Mouse (Mus musculus): Measurements from ENCODE around the gene Snrpg. TPM values are rescaled to one million over a fixed set of nuclear protein-coding genes. Genes with fewer than 3 reads are reported as not detected.

Snrpg gene
- polyA plus RNA-seq, 1 experiment from 2014 or later: 393 TPM

GRCm38 (mm10) chr6:86391326-86391725, 20.2 kb downstream of the Snrpg start:
- WGBS: 95% methylated on average over 5 of the region's 5 CpGs
- peaks cover 50% of the 10 kb centered on the region for H3K36me3 ChIP-seq (ENCODE audit: control insufficient read depth, insufficient read depth, low read length)
- no peak overlapping the region for H3K4me3 ChIP-seq (ENCODE audit: low read depth, low read length)
- H3K27me3 ChIP-seq (ENCODE audit: control insufficient read depth, insufficient read depth, low read length): no peaks in the 10 kb centered on the region
- H3K4me1 ChIP-seq (ENCODE audit: control insufficient read depth, insufficient read depth, low read length): peaks cover 16% of the 10 kb centered on the region
- no peaks in the 10 kb centered on the region for H3K9me3 ChIP-seq (ENCODE audit: control insufficient read depth, low read length)
- H3K4me2 ChIP-seq (ENCODE audit: low read depth, low read length): no peak overlapping the region
- no peak for ATAC-seq (ENCODE audit: low read depth)
- H3K27ac ChIP-seq (ENCODE audit: low read depth, low read length): no peak overlapping the region
- no peak overlapping the region for H3K9ac ChIP-seq (replicated peaks; ENCODE audit: low read depth, low read length)

DNA sequence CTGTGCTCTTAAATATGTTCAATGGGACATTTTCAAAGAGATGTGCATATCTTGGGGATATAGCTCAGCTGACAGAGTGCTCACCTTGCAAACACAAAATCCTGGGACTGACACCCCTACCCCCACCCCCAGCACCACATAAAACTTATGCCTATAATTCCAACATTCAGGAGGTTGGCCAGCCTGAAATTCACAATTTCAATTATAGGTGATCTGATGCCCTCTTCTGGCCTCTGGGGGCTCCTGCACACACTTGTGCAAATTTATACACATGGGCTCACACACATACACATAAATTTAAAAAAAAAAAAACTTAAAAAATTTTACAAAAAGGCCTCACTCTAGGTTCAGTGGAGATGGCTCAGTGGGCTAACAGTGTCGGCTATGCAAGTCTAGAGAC, 22.1 kb downstream of the Snrpg start:
- Histone ChIP-seq H3K27me3 (ENCODE audit: control insufficient read depth, insufficient read depth, low read length) (no peaks in the 10 kb centered on the region; the same call in 1 of the 2 replicates), H3K4me2 (ENCODE audit: low read depth, low read length) (no peak overlapping the region), H3K27ac (ENCODE audit: low read depth, low read length) (no peak overlapping the region), H3K9me3 (ENCODE audit: control insufficient read depth, low read length) (no peaks in the 10 kb centered on the region), H3K4me1 (ENCODE audit: control insufficient read depth, insufficient read depth, low read length) (peaks cover 16% of the 10 kb centered on the region), H3K36me3 (ENCODE audit: control insufficient read depth, insufficient read depth, low read length) (peaks cover 39% of the 10 kb centered on the region), H3K9ac (replicated peaks; ENCODE audit: low read depth, low read length) (no peak overlapping the region), H3K4me3 (ENCODE audit: low read depth, low read length) (no peak overlapping the region)
- WGBS: 100% methylated on average over 1 of the region's 1 CpGs
- ATAC-seq (ENCODE audit: low read depth): no peak

DNA sequence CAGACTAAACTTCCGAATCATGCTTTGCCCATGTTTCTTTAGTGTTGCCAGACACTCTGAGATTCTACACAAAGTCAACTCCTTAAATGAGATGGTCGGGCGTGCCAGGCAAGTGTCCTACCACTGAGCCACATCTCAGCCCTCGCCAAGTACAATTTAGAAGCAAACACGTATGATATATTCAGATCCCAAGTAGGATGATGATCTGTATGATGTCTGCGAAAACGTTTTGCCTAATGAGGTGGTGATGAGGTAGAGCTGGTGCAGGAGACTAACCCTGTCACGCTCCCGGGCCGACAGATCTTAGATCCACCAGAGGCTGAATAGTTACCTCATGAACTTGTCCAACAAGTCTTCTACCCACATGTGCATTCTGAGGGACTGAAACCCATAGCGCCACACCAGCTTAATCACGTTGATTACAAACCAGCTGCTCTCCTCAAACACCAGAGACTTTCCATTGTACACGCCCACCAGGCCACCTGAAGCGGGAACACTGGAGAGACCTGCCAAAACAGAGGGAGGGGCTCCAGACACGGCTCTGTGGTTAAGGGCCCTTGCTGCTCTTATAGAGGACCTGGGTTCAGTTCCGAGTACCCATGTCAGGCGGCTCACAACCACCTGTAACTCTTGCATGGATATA, 23.1 kb downstream of the Snrpg start:
- Histone ChIP-seq H3K27ac (ENCODE audit: low read depth, low read length) (no peak overlapping the region), H3K4me1 (ENCODE audit: control insufficient read depth, insufficient read depth, low read length) (peaks cover 16% of the 10 kb centered on the region), H3K36me3 (ENCODE audit: control insufficient read depth, insufficient read depth, low read length) (peaks cover 29% of the 10 kb centered on the region), H3K9ac (replicated peaks; ENCODE audit: low read depth, low read length) (no peak overlapping the region), H3K4me3 (ENCODE audit: low read depth, low read length) (no peak overlapping the region), H3K4me2 (ENCODE audit: low read depth, low read length) (no peak overlapping the region), H3K9me3 (ENCODE audit: control insufficient read depth, low read length) (no peaks in the 10 kb centered on the region), H3K27me3 (ENCODE audit: control insufficient read depth, insufficient read depth, low read length) (no peaks in the 10 kb centered on the region; the same call in 1 of the 2 replicates)
- WGBS: 92% methylated on average over 17 of the region's 17 CpGs
- ATAC-seq (ENCODE audit: low read depth): no peak

GRCm38 (mm10) chr6:86395021-86395420, 23.9 kb downstream of the Snrpg start:
- WGBS: 90% methylated on average over 9 of the region's 9 CpGs
- peak overlapping the region; percentile 84 for H3K4me3 ChIP-seq (ENCODE audit: low read depth, low read length)

DNA sequence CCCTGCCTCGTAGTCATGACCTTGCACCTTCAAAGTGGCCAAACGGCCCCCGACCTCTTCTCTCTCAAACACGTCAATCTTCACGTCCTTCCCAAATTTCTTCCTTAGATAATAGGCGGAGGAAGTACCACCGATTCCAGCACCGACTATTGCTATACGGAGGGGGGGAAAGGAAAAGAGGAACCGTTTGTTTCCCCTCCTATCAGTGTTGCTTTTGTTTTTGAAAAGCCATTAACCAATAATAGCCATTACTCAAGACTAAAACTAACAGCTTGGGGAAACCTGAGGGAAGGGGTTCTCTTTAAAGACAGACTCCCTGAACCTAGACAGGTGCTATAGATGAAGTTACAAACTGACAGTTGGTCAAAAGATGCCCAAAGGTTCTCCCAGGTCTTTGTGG, 24.9 kb downstream of the Snrpg start:
- no peaks in the 10 kb centered on the region; the same call in 1 of the 2 replicates for H3K27me3 ChIP-seq (ENCODE audit: control insufficient read depth, insufficient read depth, low read length)
- WGBS: 17% methylated on average over 10 of the region's 10 CpGs
- no peak for ATAC-seq (ENCODE audit: low read depth)

More at GRCm38 (mm10) chr6:86395021-86395420, 23.9 kb downstream of the Snrpg start:
- peaks cover 23% of the 10 kb centered on the region for H3K36me3 ChIP-seq (ENCODE audit: control insufficient read depth, insufficient read depth, low read length)
- no peak for ATAC-seq (ENCODE audit: low read depth)
- no peaks in the 10 kb centered on the region; the same call in 1 of the 2 replicates for H3K27me3 ChIP-seq (ENCODE audit: control insufficient read depth, insufficient read depth, low read length)
- no peak overlapping the region for H3K27ac ChIP-seq (ENCODE audit: low read depth, low read length)
- peak overlapping the region; percentile 86 for H3K4me2 ChIP-seq (ENCODE audit: low read depth, low read length)
- peaks cover 16% of the 10 kb centered on the region for H3K4me1 ChIP-seq (ENCODE audit: control insufficient read depth, insufficient read depth, low read length)
- H3K9ac ChIP-seq (replicated peaks; ENCODE audit: low read depth, low read length): no peak overlapping the region
- H3K9me3 ChIP-seq (ENCODE audit: control insufficient read depth, low read length): no peaks in the 10 kb centered on the region

DNA sequence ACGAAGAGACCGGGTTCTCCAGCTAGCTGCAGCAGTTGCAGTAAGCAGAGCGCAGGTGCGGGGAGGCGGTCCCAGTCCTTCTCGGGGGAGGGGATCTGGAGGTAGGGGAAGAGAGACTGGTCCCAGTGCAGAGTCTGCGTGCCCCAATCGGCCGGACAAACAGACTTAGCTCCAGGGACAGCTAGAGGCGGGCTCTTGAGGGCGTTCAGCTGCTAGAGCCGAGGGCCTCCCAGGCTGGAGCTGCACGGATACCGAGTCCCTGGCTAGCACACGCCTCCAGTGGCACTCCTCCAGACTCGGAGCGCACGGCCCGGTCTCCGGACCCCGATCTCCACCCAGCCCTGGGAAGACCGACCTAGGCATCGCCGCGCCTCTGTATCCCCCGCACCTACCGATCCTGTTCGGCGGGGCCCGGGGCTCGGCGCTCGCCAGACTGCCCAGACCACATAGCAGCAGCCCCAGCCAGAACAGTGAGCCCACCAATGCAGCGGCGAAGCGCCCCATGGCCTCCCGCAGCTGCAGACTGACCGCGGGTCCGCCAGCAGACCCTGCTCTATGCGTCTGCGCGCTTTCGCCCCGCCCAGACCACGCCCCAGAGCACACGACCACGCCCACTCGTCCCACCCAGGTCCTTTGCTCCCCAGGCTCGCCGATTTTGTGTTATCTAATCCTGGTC, 25.6 kb downstream of the Snrpg start, which contains the start of gene Pcyox1:
Pcyox1 (minus strand) TSS at position 574 of the 676 bp plus-strand sequence.
- no peaks in the 10 kb centered on the region; the same call in 1 of the 2 replicates for H3K27me3 ChIP-seq (ENCODE audit: control insufficient read depth, insufficient read depth, low read length)
- H3K4me3 ChIP-seq (ENCODE audit: low read depth, low read length): peak within 1 kb of the TSS; percentile 84
- H3K4me1 ChIP-seq (ENCODE audit: control insufficient read depth, insufficient read depth, low read length): peaks cover 16% of the 10 kb centered on the region
- WGBS: 0% methylated on average over 48 of the region's 51 CpGs
- H3K9ac ChIP-seq (replicated peaks; ENCODE audit: low read depth, low read length): peak within 1 kb of the TSS; percentile 97
- peaks cover 7% of the 10 kb centered on the region for H3K36me3 ChIP-seq (ENCODE audit: control insufficient read depth, insufficient read depth, low read length)
- H3K27ac ChIP-seq (ENCODE audit: low read depth, low read length): peak within 1 kb of the TSS; percentile 86
- H3K9me3 ChIP-seq (ENCODE audit: control insufficient read depth, low read length): no peaks in the 10 kb centered on the region
- peak; percentile 93 for ATAC-seq (ENCODE audit: low read depth)
- H3K4me2 ChIP-seq (ENCODE audit: low read depth, low read length): peak within 1 kb of the TSS; percentile 86

More for the DNA sequence above, 24.9 kb downstream of the Snrpg start:
- no peaks in the 10 kb centered on the region for H3K9me3 ChIP-seq (ENCODE audit: control insufficient read depth, low read length)
- peaks cover 16% of the 10 kb centered on the region for H3K4me1 ChIP-seq (ENCODE audit: control insufficient read depth, insufficient read depth, low read length)
- peak overlapping the region; percentile 86; the same call in 1 of the 2 replicates for H3K27ac ChIP-seq (ENCODE audit: low read depth, low read length)
- peak overlapping the region; percentile 84 for H3K4me3 ChIP-seq (ENCODE audit: low read depth, low read length)
- peaks cover 15% of the 10 kb centered on the region for H3K36me3 ChIP-seq (ENCODE audit: control insufficient read depth, insufficient read depth, low read length)
- peak overlapping the region; percentile 86 for H3K4me2 ChIP-seq (ENCODE audit: low read depth, low read length)
- peak overlapping the region; percentile 97 for H3K9ac ChIP-seq (replicated peaks; ENCODE audit: low read depth, low read length)

- 6% methylated on average over 14 of the region's 14 CpGs for WGBS
- peak overlapping the region; percentile 84 for H3K4me3 ChIP-seq (ENCODE audit: low read depth, low read length)
- ATAC-seq (ENCODE audit: low read depth): no peak; the same call in 1 of the 2 replicates
- H3K4me2 ChIP-seq (ENCODE audit: low read depth, low read length): peak overlapping the region; percentile 86
- peak overlapping the region; percentile 97 for H3K9ac ChIP-seq (replicated peaks; ENCODE audit: low read depth, low read length)
- H3K9me3 ChIP-seq (ENCODE audit: control insufficient read depth, low read length): no peaks in the 10 kb centered on the region
- peak overlapping the region; percentile 86 for H3K27ac ChIP-seq (ENCODE audit: low read depth, low read length)
- peaks cover 16% of the 10 kb centered on the region for H3K4me1 ChIP-seq (ENCODE audit: control insufficient read depth, insufficient read depth, low read length)
- H3K27me3 ChIP-seq (ENCODE audit: control insufficient read depth, insufficient read depth, low read length): no peaks in the 10 kb centered on the region; the same call in 1 of the 2 replicates
- H3K36me3 ChIP-seq (ENCODE audit: control insufficient read depth, insufficient read depth, low read length): 0 out of 2 replicates have a peak, but pooled peaks cover under 1% of the 10 kb centered on the region
These were observed 26.3 kb downstream of the Snrpg start for GRCm38 (mm10) chr6:86397257-86397980.

DNA sequence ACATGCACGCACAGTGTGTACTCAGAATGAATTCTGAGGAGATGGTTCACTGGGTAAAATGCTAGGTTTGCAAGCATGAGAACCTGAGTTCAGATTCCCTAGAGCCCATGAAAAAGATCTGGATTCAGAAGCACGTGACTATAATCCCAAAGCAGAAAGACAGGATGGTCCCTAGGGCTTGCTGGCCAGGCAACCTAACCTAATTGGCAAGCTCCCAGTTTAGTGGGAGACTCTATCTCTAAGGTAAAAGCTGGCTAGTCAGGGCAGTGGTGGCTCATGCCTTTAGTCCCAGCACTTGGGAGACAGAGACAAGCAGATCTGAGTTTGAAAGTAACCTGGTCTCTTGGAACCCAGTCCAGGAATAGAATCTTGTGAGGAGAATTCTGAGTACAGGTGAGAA, 27.9 kb downstream of the Snrpg start:
- no peak for ATAC-seq (ENCODE audit: low read depth)
- WGBS: 76% methylated on average over 2 of the region's 2 CpGs
- no peaks in the 10 kb centered on the region for H3K9me3 ChIP-seq (ENCODE audit: control insufficient read depth, low read length)
- no peak overlapping the region for H3K4me3 ChIP-seq (ENCODE audit: low read depth, low read length)
- no peak overlapping the region for H3K4me2 ChIP-seq (ENCODE audit: low read depth, low read length)
- H3K27ac ChIP-seq (ENCODE audit: low read depth, low read length): no peak overlapping the region
- H3K4me1 ChIP-seq (ENCODE audit: control insufficient read depth, insufficient read depth, low read length): peaks cover 13% of the 10 kb centered on the region
- no peak overlapping the region for H3K9ac ChIP-seq (replicated peaks; ENCODE audit: low read depth, low read length)
- no peaks in the 10 kb centered on the region; the same call in 1 of the 2 replicates for H3K27me3 ChIP-seq (ENCODE audit: control insufficient read depth, insufficient read depth, low read length)
- H3K36me3 ChIP-seq (ENCODE audit: control insufficient read depth, insufficient read depth, low read length): no peaks in the 10 kb centered on the region

Measured in neural tube, embryonic 14.5 days (tissue).